Mouse (Mus musculus) neural tube, embryonic 11.5 days (tissue): ENCODE measurements around the gene Actrt1. TPM values are rescaled to one million over a fixed set of nuclear protein-coding genes. Genes with fewer than 3 reads are reported as not detected.

Experiments
- ATAC-seq: fragments of 200-750 bp; cut with Nextera tagmentation; 2 replicates; pipeline ENCODE4 v1.8.0; 2017; ENCODE audit warnings: moderate number of reproducible peaks, mild to moderate bottlenecking, moderate TSS enrichment, moderate library complexity; ENCODE audit not compliant: insufficient read depth, low FRiP score, low TSS enrichment
- DNase-seq: peaks from one replicate; pipeline ENCODE4 v3.0.0-alpha.2; 2015; ENCODE audit warnings: low spot score
- H3K27ac ChIP-seq: fragments of 300-500 bp; sonication (generic); 2 replicates; pipeline ENCODE4 v1.5.1; 2014; ENCODE audit warnings: low read depth, mild to moderate bottlenecking, low read length
- H3K27me3 ChIP-seq: fragments of 300-500 bp; sonication (generic); 2 replicates; pipeline ENCODE4 v1.6.1; 2014; ENCODE audit warnings: mild to moderate bottlenecking, low read length, mixed read lengths; ENCODE audit not compliant: control insufficient read depth, insufficient read depth
- H3K36me3 ChIP-seq: fragments of 300-500 bp; sonication (generic); 2 replicates; pipeline ENCODE4 v1.6.1; 2014; ENCODE audit warnings: mild to moderate bottlenecking, low read length, moderate library complexity, mixed read lengths; ENCODE audit not compliant: control insufficient read depth, insufficient read depth
- H3K4me1 ChIP-seq: fragments of 300-500 bp; sonication (generic); 2 replicates; pipeline ENCODE4 v1.6.1; 2014; ENCODE audit warnings: low read length, mixed read lengths; ENCODE audit not compliant: control insufficient read depth, insufficient read depth
- H3K4me2 ChIP-seq: fragments of 300-500 bp; sonication (generic); 2 replicates; pipeline ENCODE4 v1.6.1; 2014; ENCODE audit warnings: low read depth, mild to moderate bottlenecking, moderate library complexity
- H3K4me3 ChIP-seq: fragments of 300-500 bp; sonication (generic); 2 replicates; pipeline ENCODE4 v1.5.1; 2014; ENCODE audit warnings: low read depth, low read length
- H3K9ac ChIP-seq: fragments of 300-500 bp; sonication (generic); 2 replicates; pipeline ENCODE4 v1.6.1; 2014; ENCODE audit warnings: mild to moderate bottlenecking, low read length
- H3K9me3 ChIP-seq: fragments of 300-500 bp; sonication (generic); 2 replicates; pipeline ENCODE4 v1.6.1; 2016; ENCODE audit warnings: low read length; ENCODE audit not compliant: control insufficient read depth
- WGBS: fragments of 180-500 bp; shearing (Covaris S2); extraction: QIAGEN DNeasy Blood & Tissue Kit; methylation state at CpG from one replicate; pipeline ENCODE4 v1.1.7; 2014; 5-methylcytosine and 5-hydroxymethylcytosine counted together
- polyA plus RNA-seq: library from polyadenylated mRNA; unstranded; fragments of >200 nt; fragmentation: Nextera tagmentation; extraction: Ambion mirVana; gene quantifications from 2 replicates; pipeline ENCODE4 v1.2.1, GENCODE M21; 2014

The Actrt1 gene
- polyA plus RNA-seq = not detected in 2 replicates

DNA sequence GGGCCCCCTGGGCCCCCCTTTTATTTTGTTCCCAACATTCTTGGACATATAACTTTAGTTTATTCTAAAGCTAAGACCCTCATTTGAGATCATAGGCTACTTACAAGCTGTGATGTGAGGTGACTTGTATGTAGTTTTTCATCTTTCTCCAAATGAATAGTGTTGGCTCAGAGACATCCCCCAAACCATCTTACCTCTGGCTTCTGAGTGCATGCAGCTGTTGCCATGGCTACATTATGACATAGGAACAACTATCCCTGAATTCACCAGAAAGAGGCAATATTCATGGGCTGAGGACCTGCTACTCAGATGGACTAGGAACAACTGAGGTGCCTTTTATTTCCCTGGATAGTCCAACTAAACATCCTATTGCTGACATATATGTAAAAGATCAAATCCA lies at the start of gene Actrt1:
Gene Actrt1, plus strand, starts transcription at position 301 of the 400 bp plus-strand sequence.
- H3K36me3 ChIP-seq = no peaks in the 10 kb centered on the region
- H3K4me2 ChIP-seq = no peak within 1 kb of the TSS
- H3K27me3 ChIP-seq = no peaks in the 10 kb centered on the region
- H3K9me3 ChIP-seq = no peaks in the 10 kb centered on the region
- no peak within 1 kb of the TSS for H3K4me3 ChIP-seq
- no peak within 1 kb of the TSS for H3K27ac ChIP-seq
- no peak for ATAC-seq
- H3K4me1 ChIP-seq = no peaks in the 10 kb centered on the region
- no peak within 1 kb of the TSS for H3K9ac ChIP-seq
- DNase-seq = no peak

DNA sequence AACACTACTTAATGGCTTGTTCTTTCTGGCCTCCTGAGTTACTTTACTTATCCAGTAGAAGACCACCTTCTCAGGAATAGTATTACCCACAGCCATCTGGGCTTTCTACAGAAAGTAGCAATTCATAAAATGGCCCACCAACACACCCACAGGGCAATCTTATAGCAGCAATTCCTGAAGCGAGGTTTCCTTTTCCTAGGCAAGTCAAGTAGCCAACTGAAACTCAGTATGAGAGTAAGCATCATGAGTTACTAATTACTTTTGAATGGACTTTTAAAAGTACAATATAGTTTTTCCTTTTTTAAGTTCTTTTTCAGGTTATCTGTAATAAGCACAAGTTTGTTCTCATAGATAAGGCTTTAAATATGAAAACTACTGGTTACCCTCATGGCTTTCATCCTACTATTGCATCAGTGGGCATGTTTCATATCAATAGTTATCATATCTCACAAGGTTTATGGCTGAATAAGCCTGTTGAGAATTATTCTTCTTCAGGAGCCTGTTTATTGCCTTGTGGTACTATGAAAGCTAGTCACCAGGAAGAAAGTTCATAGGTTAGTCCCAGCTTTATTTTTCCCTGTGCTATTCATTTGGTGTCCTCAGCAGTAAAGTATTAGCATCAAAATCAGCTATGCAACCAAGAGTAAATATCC lies 2.8 kb downstream of the Actrt1 start:
- no peaks in the 10 kb centered on the region for H3K9me3 ChIP-seq
- H3K4me1 ChIP-seq = no peaks in the 10 kb centered on the region
- no peak for DNase-seq
- H3K27me3 ChIP-seq = no peaks in the 10 kb centered on the region
- no peak for ATAC-seq
- no peak overlapping the region for H3K4me3 ChIP-seq
- H3K9ac ChIP-seq = no peak overlapping the region
- 81% methylated on average over 1 of the region's 1 CpGs for WGBS
- H3K4me2 ChIP-seq = no peak overlapping the region
- H3K36me3 ChIP-seq = no peaks in the 10 kb centered on the region
- H3K27ac ChIP-seq = no peak overlapping the region
